In genomic region chr11:100983125-100983777, GRCm38 (mm10) we compare ENCODE assay signal across 8 mouse cellular contexts. TPM values are rescaled to one million over a fixed set of nuclear protein-coding genes. Genes with fewer than 3 reads are reported as not detected.
A peak's percentile ranks its signal among the peaks of the same experiment; 100 is the strongest.
DNase-seq lines count a peak whose midpoint lies in the region; ATAC-seq lines count a peak whose summit lies in the region.

No protein-coding gene starts in this region.

- H3K9me3 ChIP-seq in hindbrain, embryonic 15.5 days: no peaks in the 10 kb centered on the region

- H3K27ac ChIP-seq in hindbrain, embryonic 15.5 days (replicated peaks): no peak overlapping the region

- no peaks in the 10 kb centered on the region for H3K36me3 ChIP-seq in hindbrain, embryonic 15.5 days

- peak overlapping the region; percentile 42 for H3K4me3 ChIP-seq in hindbrain, embryonic 15.5 days

- ATAC-seq in hindbrain, embryonic 15.5 days (ENCODE audit: low FRiP score, low read depth): peak; percentile 79; the same call in 1 of the 2 replicates
- peak; percentile 96 for ATAC-seq in megakaryocyte, adult 5-6 weeks (ENCODE audit: poor library complexity, severe bottlenecking)

- H3K4me2 ChIP-seq in hindbrain, embryonic 15.5 days: peak overlapping the region; percentile 84

- peaks cover 7% of the 10 kb centered on the region; the same call in 1 of the 2 replicates for H3K4me1 ChIP-seq in hindbrain, embryonic 15.5 days (replicated peaks)

- DNase-seq in Muller cell, postnatal 12 days (ENCODE audit: inconsistent ontology term): peak; percentile 73
- DNase-seq in cerebellum, adult 9-11 months: peak; percentile 61
- DNase-seq in frontal cortex, postnatal 36 days (ENCODE audit: low spot score in 2 of 2): peak; percentile 76 to 77
- DNase-seq in layer of hippocampus, postnatal 36 days: peak; percentile 68 to 76
- DNase-seq in right cerebral cortex, adult 18-20 months: peak; percentile 58
- DNase-seq in urinary bladder, postnatal 25 days (ENCODE audit: low spot score): peak; percentile 86

- H3K27me3 ChIP-seq in hindbrain, embryonic 15.5 days: peaks cover 2% of the 10 kb centered on the region; the same call in 1 of the 2 replicates

- WGBS in hindbrain, embryonic 15.5 days: 4% methylated on average over 20 of the region's 20 CpGs

- H3K9ac ChIP-seq in hindbrain, embryonic 15.5 days: peak overlapping the region; percentile 45

RNA-seq across cellular contexts. Expression of gene Cavin1, which starts 12.6 kb away (rescaled TPM):
- polyA plus RNA-seq in hindbrain, embryonic 15.5 days (2015; fragmentation: Nextera tagmentation; extraction: Ambion mirVana): 47.2 and 50.1 TPM in 2 replicates
- 10 to 100 TPM; 12.4 to 14.5 TPM for total RNA-seq in layer of hippocampus, postnatal 36 days (2021)
- not detected in 2 replicates for total RNA-seq in megakaryocyte, adult 5-6 weeks (2015)
- total RNA-seq in megakaryocyte, adult 5-6 weeks (2017): 0.15 TPM in 1 of 2 replicates, not detected in the other

RNA-seq across cellular contexts. Expression of gene Atp6v0a1, which starts 26.0 kb away (rescaled TPM):
- 147 and 157 TPM in 2 replicates for polyA plus RNA-seq in hindbrain, embryonic 15.5 days (2015; fragmentation: Nextera tagmentation; extraction: Ambion mirVana)
- total RNA-seq in layer of hippocampus, postnatal 36 days (2021): 100 to 1,000 TPM; 464 to 482 TPM
- 40.2 and 42.9 TPM in 2 replicates for total RNA-seq in megakaryocyte, adult 5-6 weeks (2015)
- 35.2 and 46.1 TPM in 2 replicates for total RNA-seq in megakaryocyte, adult 5-6 weeks (2017)

RNA-seq across cellular contexts. Expression of gene Stat3, which starts 43.9 kb away (rescaled TPM):
- polyA plus RNA-seq in hindbrain, embryonic 15.5 days (2015; fragmentation: Nextera tagmentation; extraction: Ambion mirVana): 46.0 and 48.4 TPM in 2 replicates
- 10 to 100 TPM; 34.2 to 44.7 TPM for total RNA-seq in layer of hippocampus, postnatal 36 days (2021)
- 61.5 and 79.5 TPM in 2 replicates for total RNA-seq in megakaryocyte, adult 5-6 weeks (2015)
- total RNA-seq in megakaryocyte, adult 5-6 weeks (2017): 103 and 184 TPM in 2 replicates

Comparison
In these comparisons a context has a peak if more than half of its experiments do, and no peak if none do; other contexts are left out.
1. RNA of gene Cavin1, which starts 12.6 kb away (total RNA-seq): 12.4 to 14.5 TPM in layer of hippocampus, postnatal 36 days; 0.15 TPM in megakaryocyte, adult 5-6 weeks; every median in the first group is over 10 times any median in the second.
2. RNA of gene Atp6v0a1, which starts 26.0 kb away (total RNA-seq): 464 to 482 TPM in layer of hippocampus, postnatal 36 days; 35.2 to 46.1 TPM in megakaryocyte, adult 5-6 weeks; every median in the first group is over 4 times any median in the second.
3. Peak in every context shown above with its lines, with median percentiles within 50 percentile points of each other: DNase-seq.